Mouse (Mus musculus) liver, embryonic 15.5 days (tissue): ENCODE data around the gene Cox6b1. TPM values are rescaled to one million over a fixed set of nuclear protein-coding genes. Genes with fewer than 3 reads are reported as not detected.

ENCODE experiments used
- ATAC-seq: fragments of 200-750 bp; cut with Nextera tagmentation; 2 replicates; pipeline ENCODE4 v1.8.0; 2017; ENCODE audit warnings: moderate number of reproducible peaks, mild to moderate bottlenecking, moderate library complexity; ENCODE audit not compliant: insufficient read depth
- H3K27ac ChIP-seq: fragments of 300-500 bp; sonication (generic); replicated peaks from 2 replicates; pipeline ENCODE4 v1.5.1; 2015; ENCODE audit warnings: mild to moderate bottlenecking, inconsistent platforms
- H3K27me3 ChIP-seq: fragments of 300-500 bp; sonication (generic); 2 replicates; pipeline ENCODE4 v1.6.1; 2015; ENCODE audit warnings: mild to moderate bottlenecking, inconsistent platforms
- H3K36me3 ChIP-seq: fragments of 300-500 bp; sonication (generic); replicated peaks from 2 replicates; pipeline ENCODE4 v1.6.1; 2015; ENCODE audit warnings: moderate library complexity, mild to moderate bottlenecking, inconsistent platforms
- H3K4me1 ChIP-seq: fragments of 300-500 bp; sonication (generic); replicated peaks from 2 replicates; pipeline ENCODE4 v1.6.1; 2015; ENCODE audit warnings: inconsistent platforms
- H3K4me2 ChIP-seq: fragments of 300-500 bp; sonication (generic); 2 replicates; pipeline ENCODE4 v1.6.1; 2015; ENCODE audit warnings: moderate library complexity, mild to moderate bottlenecking, inconsistent platforms
- H3K4me3 ChIP-seq: fragments of 300-500 bp; sonication (generic); replicated peaks from 2 replicates; pipeline ENCODE4 v1.5.1; 2015; ENCODE audit warnings: mild to moderate bottlenecking, inconsistent platforms
- H3K9ac ChIP-seq: fragments of 300-500 bp; sonication (generic); 2 replicates; pipeline ENCODE4 v1.6.1; 2015; ENCODE audit warnings: moderate library complexity, mild to moderate bottlenecking, inconsistent platforms
- H3K9me3 ChIP-seq: fragments of 300-500 bp; sonication (generic); replicated peaks from 2 replicates; pipeline ENCODE4 v1.6.1; 2016; ENCODE audit warnings: inconsistent platforms
- WGBS: fragments of 180-500 bp; shearing (Covaris S2); methylation state at CpG from one replicate; pipeline ENCODE4 v1.1.7; 2015; ENCODE audit warnings: mixed read lengths; ENCODE audit not compliant: insufficient replicate concordance; 5-methylcytosine and 5-hydroxymethylcytosine counted together
- polyA plus RNA-seq: library from polyadenylated mRNA; unstranded; fragments of >200 nt; fragmentation: Nextera tagmentation; extraction: Ambion mirVana; gene quantifications from 2 replicates; pipeline ENCODE4 v1.2.1, GENCODE M21; 2015

The Cox6b1 gene
- polyA plus RNA-seq, 1 experiment from 2014 or later = 565 TPM

DNA sequence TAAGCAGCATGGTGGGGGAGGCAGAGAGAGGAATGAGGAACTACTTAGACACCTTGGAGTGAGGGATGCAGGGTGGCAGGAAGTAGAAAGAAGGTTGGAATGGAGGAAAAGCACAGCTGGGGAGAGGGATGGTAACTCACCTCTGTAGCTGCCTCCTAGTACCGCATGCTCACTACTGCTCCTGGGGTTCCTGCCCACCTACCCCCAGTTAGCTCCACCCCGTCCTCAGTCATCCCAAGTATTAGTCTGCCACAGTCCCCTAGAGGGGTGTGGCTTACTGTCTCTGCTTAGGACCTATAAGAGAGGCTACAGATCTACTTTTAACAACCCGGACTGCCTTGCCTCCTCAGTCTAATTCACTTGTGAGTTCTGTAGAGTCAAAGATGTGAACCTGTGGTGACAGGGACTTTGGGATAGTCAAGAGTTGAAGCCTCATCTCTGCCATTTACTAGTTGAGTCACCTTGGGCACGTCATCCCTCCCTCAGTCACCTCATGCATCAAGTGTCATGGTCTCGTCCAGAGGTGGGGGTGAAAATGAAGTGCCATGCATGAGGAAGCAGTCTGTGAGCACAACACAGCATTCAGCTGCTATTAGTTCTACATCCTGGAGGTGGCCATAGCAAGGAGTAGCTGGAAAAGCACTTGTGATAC is 33.1 kb downstream of the Cox6b1 start:
- ATAC-seq = no peak
- Histone ChIP-seq H3K4me2 (no peak overlapping the region), H3K27ac (no peak overlapping the region), H3K36me3 (no peaks in the 10 kb centered on the region), H3K9ac (no peak overlapping the region), H3K4me1 (peaks cover 45% of the 10 kb centered on the region), H3K9me3 (no peaks in the 10 kb centered on the region), H3K4me3 (no peak overlapping the region), H3K27me3 (peaks cover 23% of the 10 kb centered on the region)
- WGBS = 43% methylated on average over 5 of the region's 5 CpGs

DNA sequence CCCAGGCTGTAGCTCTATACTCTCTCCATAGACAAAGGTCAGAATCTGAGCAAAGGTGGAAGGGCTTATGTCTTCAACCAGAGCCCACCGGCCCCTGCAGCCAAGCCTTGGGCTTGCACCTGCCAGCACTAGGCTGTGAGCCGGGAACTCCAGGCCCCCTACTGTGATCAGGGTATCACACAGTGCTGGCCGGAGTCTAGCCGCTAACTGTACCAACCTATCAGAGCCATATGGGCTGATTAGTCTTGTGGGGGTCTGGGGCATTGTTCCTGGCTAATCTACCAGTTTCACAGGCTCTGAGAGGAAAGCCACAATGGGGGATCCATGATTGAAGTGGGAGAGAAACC is 34.4 kb downstream of the Cox6b1 start:
- H3K27ac ChIP-seq = no peak overlapping the region
- no peak overlapping the region for H3K4me3 ChIP-seq
- H3K27me3 ChIP-seq = peaks cover 20% of the 10 kb centered on the region
- H3K4me1 ChIP-seq = peaks cover 58% of the 10 kb centered on the region
- WGBS = 78% methylated on average over 4 of the region's 4 CpGs
- no peak overlapping the region for H3K4me2 ChIP-seq
- H3K9ac ChIP-seq = no peak overlapping the region
- ATAC-seq = no peak
- H3K9me3 ChIP-seq = no peaks in the 10 kb centered on the region
- peaks cover 3% of the 10 kb centered on the region for H3K36me3 ChIP-seq

DNA sequence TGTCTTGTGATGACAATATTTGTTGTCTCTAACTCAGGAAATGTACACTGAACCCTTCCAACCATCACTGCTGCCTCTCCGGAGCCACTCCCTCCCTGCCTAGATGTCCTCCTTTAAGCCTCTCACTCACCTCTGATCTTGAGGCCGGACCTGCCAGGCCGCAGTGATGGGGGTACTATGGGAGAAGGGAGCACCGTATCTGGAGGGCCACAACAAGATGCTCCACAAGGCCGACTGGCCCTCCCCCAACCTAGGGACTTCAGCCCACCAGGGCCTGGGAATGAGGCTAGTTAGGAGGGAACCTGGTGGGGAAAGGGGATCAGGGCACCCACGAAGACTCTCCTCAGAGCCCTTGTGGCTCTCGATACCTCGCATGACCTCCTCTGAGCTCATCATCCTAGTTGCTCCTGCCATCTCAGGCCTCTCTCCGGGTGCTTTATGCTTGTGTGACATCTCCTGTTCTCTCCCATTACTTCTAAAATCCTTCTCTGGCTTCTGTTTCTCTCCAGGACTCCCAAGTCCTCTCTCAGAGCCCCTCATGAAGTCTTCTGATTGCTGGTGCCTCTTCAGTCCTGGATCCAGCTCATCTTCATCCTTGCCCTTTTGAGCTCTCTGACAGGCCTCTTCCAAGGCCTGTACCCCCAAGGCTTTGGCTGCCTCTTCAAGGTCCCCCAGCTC is 34.9 kb downstream of the Cox6b1 start:
- no peak overlapping the region for H3K4me2 ChIP-seq
- no peak overlapping the region for H3K4me3 ChIP-seq
- peaks cover 20% of the 10 kb centered on the region for H3K27me3 ChIP-seq
- no peak overlapping the region for H3K27ac ChIP-seq
- no peaks in the 10 kb centered on the region for H3K9me3 ChIP-seq
- H3K36me3 ChIP-seq = peaks cover 9% of the 10 kb centered on the region
- peaks cover 63% of the 10 kb centered on the region for H3K4me1 ChIP-seq
- no peak for ATAC-seq
- no peak overlapping the region for H3K9ac ChIP-seq
- WGBS = 77% methylated on average over 9 of the region's 9 CpGs

DNA sequence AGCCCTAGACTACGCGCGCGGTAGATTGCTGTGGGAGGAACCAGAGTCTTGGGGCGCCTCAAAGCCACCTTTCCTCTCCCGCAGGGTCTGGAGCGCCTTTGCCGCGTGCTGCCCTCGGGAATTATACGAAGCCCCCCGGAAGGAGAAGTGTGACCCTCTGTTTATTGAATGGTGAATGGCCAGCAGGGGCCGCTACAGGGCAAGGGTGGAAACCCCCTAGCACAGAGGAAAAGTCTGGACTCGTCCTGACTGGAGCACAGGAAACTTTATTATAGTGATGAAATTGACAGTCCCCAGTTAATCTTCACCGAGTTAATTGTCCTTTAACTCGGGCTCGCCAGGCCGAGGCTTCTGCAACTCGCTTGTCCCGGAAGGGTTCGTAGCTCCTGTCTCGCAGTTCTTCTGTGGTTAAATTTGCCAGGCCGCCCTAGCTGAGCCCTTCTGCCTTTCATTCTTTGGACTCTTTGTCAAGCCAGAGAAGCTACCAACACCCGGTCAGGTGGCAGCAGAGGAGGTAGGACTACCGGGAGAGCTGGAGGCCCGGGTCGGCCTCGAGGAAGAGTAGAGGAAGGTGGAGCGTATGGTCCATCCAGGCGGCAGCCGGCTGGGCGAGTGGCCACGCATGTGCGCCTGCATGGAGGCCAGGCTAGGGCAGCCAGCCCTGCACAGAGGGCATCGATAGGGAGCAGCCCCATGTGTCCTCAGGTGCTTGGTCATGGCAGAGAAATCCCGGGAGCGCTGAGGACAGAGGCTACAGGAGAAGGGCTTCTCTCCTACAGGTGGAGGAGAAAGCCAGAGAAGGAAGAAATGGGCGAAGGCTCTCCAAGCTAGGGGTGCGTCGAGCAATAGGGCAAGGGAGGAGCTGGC is 36.3 kb downstream of the Cox6b1 start:
- H3K4me3 ChIP-seq = peak overlapping the region; percentile 96
- peaks cover 23% of the 10 kb centered on the region for H3K36me3 ChIP-seq
- H3K27me3 ChIP-seq = peaks cover 8% of the 10 kb centered on the region
- H3K4me1 ChIP-seq = peaks cover 62% of the 10 kb centered on the region
- 28% methylated on average over 40 of the region's 40 CpGs for WGBS
- H3K9me3 ChIP-seq = no peaks in the 10 kb centered on the region
- ATAC-seq = peak; percentile 28
- H3K27ac ChIP-seq = peak overlapping the region; percentile 93
- peak overlapping the region; percentile 99 for H3K9ac ChIP-seq
- peak overlapping the region; percentile 92 for H3K4me2 ChIP-seq

DNA sequence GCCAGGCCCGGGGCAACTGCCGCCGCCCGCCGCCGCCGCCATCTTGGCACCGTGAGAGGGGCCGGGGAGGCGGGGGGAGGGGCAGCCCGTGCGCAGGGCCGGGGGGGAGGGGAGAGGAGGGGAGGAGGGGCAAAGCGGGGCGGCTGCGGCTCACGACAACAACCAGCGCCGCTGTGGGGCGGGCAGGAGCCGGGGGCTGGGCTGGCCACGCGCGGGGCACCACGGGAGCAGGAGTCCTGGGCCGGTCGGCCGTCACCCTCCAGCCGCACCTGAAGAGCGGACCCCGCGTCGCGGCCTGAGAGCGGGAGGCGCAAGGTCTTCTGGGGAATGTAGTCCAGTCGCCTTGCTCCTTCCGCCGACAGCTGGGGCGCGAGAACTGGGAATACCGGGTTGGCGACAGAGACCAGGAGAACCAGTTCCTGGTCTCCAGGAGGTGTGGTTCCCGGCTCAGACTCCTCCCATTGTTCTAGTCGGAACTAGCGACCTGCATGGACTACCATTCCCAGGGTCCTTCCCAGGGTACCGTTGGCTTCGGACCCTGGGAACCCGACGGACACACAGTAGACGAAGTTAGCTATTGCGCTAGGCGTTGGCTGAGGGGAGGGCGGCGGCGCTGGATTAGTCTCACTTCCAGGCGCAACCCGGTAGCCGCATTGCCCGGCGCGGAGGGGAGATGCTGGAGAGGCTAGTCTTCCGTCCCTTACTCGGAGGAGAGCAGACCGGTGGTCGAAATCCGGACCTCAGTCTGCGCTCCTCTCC is 37.1 kb downstream of the Cox6b1 start, which contains the start of gene Kmt2b:
Kmt2b (minus strand) TSS at position 51 of the 759 bp plus-strand sequence.
- Histone ChIP-seq H3K9ac (peak within 1 kb of the TSS; percentile 99), H3K4me1 (peaks cover 54% of the 10 kb centered on the region), H3K4me2 (peak within 1 kb of the TSS; percentile 92), H3K4me3 (peak within 1 kb of the TSS; percentile 96), H3K27me3 (peaks cover 3% of the 10 kb centered on the region; the same call in 1 of the 2 replicates), H3K27ac (peak within 1 kb of the TSS; percentile 93), H3K36me3 (peaks cover 31% of the 10 kb centered on the region), H3K9me3 (no peaks in the 10 kb centered on the region)
- ATAC-seq = peak; percentile 94
- under 1% methylated on average over 67 of the region's 68 CpGs for WGBS

DNA sequence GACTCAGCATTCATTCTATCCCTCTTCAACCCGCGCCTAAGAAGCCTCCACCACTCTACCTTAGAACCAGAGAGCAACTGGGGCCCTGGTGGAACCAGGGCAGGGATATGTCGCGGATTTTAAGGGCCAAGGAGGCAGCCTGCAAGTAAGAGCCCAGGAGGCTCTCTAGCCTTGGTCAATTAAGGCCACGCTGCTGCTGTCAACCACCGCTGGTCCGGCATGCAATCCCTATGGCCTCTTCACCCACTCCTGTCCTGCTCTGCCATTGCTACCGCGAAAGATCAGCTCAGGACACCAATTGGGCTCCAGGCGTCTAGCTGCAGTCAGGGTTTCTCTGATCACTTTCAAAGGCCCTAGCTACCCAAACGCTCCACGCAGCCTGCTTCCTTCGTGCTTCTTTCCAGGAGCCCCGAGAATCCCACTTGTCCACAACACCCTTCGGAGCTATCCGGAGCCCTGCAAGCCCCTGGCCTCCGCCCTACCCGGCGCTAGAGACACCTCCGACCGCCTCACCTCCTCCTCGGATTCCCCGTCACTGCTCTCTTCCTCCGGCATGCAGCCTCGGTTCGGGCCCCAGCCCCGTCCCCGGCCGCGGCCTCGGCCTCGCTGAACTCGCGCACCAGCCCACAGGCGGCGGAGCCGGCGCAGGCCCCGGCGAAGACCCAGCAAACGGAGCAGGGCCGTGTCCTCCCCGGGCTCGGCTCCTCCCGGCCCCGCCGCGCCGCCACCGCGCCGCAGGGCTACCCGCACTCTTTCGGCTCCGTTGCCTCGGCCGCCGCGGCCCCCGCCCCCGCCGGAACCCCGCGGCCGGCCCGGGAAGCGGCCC is 37.9 kb downstream of the Cox6b1 start:
- peaks cover under 1% of the 10 kb centered on the region; the same call in 1 of the 2 replicates for H3K27me3 ChIP-seq
- 1% methylated on average over 67 of the region's 67 CpGs for WGBS
- H3K4me3 ChIP-seq = peak overlapping the region; percentile 96
- H3K9ac ChIP-seq = peak overlapping the region; percentile 99
- ATAC-seq = peak; percentile 23
- no peaks in the 10 kb centered on the region for H3K9me3 ChIP-seq
- H3K27ac ChIP-seq = peak overlapping the region; percentile 93
- H3K4me1 ChIP-seq = peaks cover 47% of the 10 kb centered on the region
- peaks cover 39% of the 10 kb centered on the region for H3K36me3 ChIP-seq
- peak overlapping the region; percentile 92 for H3K4me2 ChIP-seq

DNA sequence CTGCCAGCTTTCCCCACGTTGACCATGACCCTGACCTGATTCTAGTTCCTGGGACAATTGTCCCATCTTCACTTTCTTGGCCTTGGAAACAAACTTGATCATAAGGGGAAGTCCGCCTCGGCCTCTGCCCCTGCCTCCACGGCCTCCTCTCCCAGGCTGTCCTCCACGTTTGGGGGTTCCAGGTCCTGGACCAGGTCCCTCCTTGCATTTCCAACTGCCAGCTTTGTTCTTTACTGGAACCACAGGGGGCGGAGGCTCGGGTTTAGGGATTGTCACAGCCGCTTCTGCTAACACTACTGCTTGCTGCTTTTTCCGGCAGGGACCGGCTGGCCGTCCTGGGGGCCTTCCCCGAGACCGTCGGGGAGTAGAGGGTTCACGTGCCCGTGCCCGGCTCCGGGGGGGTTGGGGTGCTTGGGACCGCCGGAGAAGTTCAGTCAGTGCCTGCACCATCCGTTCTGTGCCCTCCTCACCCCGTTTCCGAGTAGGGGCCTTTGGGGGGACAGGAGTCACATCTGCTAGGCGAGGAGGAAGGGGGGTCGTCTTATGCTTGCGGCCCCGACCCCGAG is 39.4 kb downstream of the Cox6b1 start:
- Histone ChIP-seq H3K27me3 (no peaks in the 10 kb centered on the region), H3K27ac (no peak overlapping the region), H3K4me1 (peaks cover 44% of the 10 kb centered on the region), H3K36me3 (peaks cover 54% of the 10 kb centered on the region), H3K4me2 (peak overlapping the region; percentile 92), H3K9ac (0 out of 2 replicates have a peak overlapping the region, but pooled peaks have one; percentile 99), H3K4me3 (no peak overlapping the region), H3K9me3 (no peaks in the 10 kb centered on the region)
- ATAC-seq = no peak
- WGBS = 87% methylated on average over 28 of the region's 28 CpGs

DNA sequence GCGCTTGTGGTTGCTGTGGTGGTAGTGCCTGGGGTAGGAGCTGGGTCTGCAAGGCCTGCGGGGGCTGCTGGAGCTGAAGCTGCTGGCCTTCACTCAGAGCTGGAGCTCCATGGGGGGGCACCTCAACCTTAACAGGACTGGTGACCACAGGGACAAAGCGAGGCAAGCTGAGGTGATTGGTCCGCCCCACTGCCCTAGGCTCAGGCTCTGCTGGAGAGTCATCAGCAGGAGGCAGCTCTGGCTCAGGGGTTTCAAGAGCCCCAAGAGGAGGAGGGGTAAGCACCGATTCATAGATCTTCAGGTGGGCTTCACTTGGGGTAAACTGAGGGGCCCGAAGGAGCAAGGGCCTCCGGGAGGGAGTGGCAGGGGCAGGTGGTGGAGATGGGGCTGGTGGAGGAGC is 40.8 kb downstream of the Cox6b1 start:
- 90% methylated on average over 7 of the region's 7 CpGs for WGBS
- H3K27ac ChIP-seq = no peak overlapping the region
- no peak for ATAC-seq
- peaks cover 68% of the 10 kb centered on the region for H3K36me3 ChIP-seq
- H3K27me3 ChIP-seq = no peaks in the 10 kb centered on the region
- H3K9ac ChIP-seq = no peak overlapping the region
- no peak overlapping the region for H3K4me2 ChIP-seq
- H3K9me3 ChIP-seq = no peaks in the 10 kb centered on the region
- H3K4me3 ChIP-seq = no peak overlapping the region
- peaks cover 32% of the 10 kb centered on the region for H3K4me1 ChIP-seq

DNA sequence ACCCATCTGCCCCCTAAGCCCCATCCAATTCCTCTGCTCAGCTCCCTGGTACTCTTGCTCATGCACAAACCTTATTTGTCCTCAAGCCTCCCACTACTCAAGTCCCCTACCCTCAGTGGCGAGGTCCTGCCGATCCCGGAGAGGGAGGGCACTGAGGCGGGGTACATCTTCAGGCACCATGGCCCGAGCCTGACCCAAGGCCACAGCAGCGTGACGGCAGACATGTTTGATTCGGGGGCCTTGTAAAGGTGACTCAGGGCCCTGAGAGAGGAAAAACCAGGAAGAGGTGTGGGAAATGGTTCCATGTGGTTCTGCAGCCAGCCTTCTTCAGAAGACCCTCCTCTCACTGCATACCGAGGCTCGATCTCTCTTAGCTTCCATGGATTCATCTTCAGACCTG is 41.6 kb downstream of the Cox6b1 start:
- H3K36me3 ChIP-seq = peaks cover 76% of the 10 kb centered on the region
- ATAC-seq = no peak
- WGBS = 85% methylated on average over 10 of the region's 10 CpGs
- no peak overlapping the region for H3K9ac ChIP-seq
- H3K4me3 ChIP-seq = no peak overlapping the region
- no peak overlapping the region for H3K27ac ChIP-seq
- H3K9me3 ChIP-seq = no peaks in the 10 kb centered on the region
- H3K4me2 ChIP-seq = no peak overlapping the region
- no peaks in the 10 kb centered on the region for H3K27me3 ChIP-seq
- H3K4me1 ChIP-seq = peaks cover 24% of the 10 kb centered on the region

DNA sequence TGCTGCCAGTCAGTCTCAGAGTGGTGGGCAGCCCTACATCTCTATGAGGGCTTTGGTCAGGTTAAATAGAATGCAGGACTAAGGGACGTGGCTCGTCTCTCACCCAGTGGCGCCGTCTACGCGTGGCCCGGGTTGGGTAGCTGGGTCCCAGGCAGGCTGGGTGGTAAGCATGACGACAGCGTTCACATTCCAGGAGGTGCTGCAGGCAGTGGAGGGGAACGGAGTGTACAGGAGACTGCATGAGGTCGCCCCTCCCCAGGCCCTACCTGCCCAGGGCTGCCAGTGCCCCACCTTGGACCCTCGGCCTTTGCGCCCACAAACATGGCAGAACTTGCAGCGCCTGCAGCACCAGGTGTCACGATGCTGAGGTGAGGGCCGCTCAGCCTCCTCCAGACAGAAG is 44.4 kb downstream of the Cox6b1 start:
- Histone ChIP-seq H3K4me3 (no peak overlapping the region), H3K4me1 (peaks cover 7% of the 10 kb centered on the region; the same call in 1 of the 2 replicates), H3K36me3 (peaks cover 100% of the 10 kb centered on the region), H3K4me2 (no peak overlapping the region), H3K27me3 (no peaks in the 10 kb centered on the region), H3K27ac (no peak overlapping the region), H3K9me3 (no peaks in the 10 kb centered on the region), H3K9ac (no peak overlapping the region)
- no peak for ATAC-seq
- 91% methylated on average over 16 of the region's 16 CpGs for whole genome bisulfite sequencing
